Mouse (Mus musculus) limb, embryonic 15.5 days (tissue): Measurements from ENCODE around the gene Hist1h2ae. TPM values are rescaled to one million over a fixed set of nuclear protein-coding genes. Genes with fewer than 3 reads are reported as not detected.
A peak's percentile ranks its signal among the peaks of the same experiment; 100 is the strongest.
"Not testable (repeated sequence)": the region's sequence is repeated elsewhere in the genome, so short reads cannot be mapped to it uniquely, and the experiment has no call there.

Source experiments
- ATAC-seq: fragments of 200-750 bp; cut with Nextera tagmentation; 2 replicates; pipeline ENCODE4 v1.8.0; 2017; ENCODE audit warnings: low read depth, moderate TSS enrichment; ENCODE audit not compliant: insufficient number of reproducible peaks, low FRiP score, low TSS enrichment
- H3K27ac ChIP-seq: fragments of 300-500 bp; sonication (generic); 2 replicates; pipeline ENCODE4 v1.5.1; 2015; ENCODE audit warnings: moderate library complexity, mild to moderate bottlenecking, inconsistent platforms
- H3K27me3 ChIP-seq: fragments of 300-500 bp; sonication (generic); 2 replicates; pipeline ENCODE4 v1.6.1; 2015; ENCODE audit warnings: inconsistent platforms
- H3K36me3 ChIP-seq: fragments of 300-500 bp; sonication (generic); 2 replicates; pipeline ENCODE4 v1.6.1; 2015; ENCODE audit warnings: inconsistent platforms
- H3K4me1 ChIP-seq: fragments of 300-500 bp; sonication (generic); 2 replicates; pipeline ENCODE4 v1.6.1; 2015; ENCODE audit warnings: inconsistent platforms
- H3K4me2 ChIP-seq: fragments of 300-500 bp; sonication (generic); 2 replicates; pipeline ENCODE4 v1.6.1; 2015; ENCODE audit warnings: mild to moderate bottlenecking, inconsistent platforms
- H3K4me3 ChIP-seq: fragments of 300-500 bp; sonication (generic); 2 replicates; pipeline ENCODE4 v1.5.1; 2015; ENCODE audit warnings: mild to moderate bottlenecking, inconsistent platforms
- H3K9ac ChIP-seq: fragments of 300-500 bp; sonication (generic); 2 replicates; pipeline ENCODE4 v1.6.1; 2015; ENCODE audit warnings: inconsistent platforms
- H3K9me3 ChIP-seq: fragments of 300-500 bp; sonication (generic); 2 replicates; pipeline ENCODE4 v1.6.1; 2016; ENCODE audit warnings: inconsistent platforms
- WGBS: fragments of 180-500 bp; shearing (Covaris S2); methylation state at CpG from one replicate; pipeline ENCODE4 v1.1.7; 2015; 5-methylcytosine and 5-hydroxymethylcytosine counted together
- polyA plus RNA-seq: library from polyadenylated mRNA; unstranded; fragments of >200 nt; fragmentation: Nextera tagmentation; extraction: Ambion mirVana; gene quantifications from 2 replicates; pipeline ENCODE4 v1.2.1, GENCODE M21; 2015

The Hist1h2ae gene
- polyA plus RNA-seq, 1 experiment from 2014 or later: 88.5 TPM

GRCm38 (mm10) chr13:23542225-23542980 is 28.6 kb downstream of the Hist1h2ae start:
- not testable (repeated sequence) for H3K4me1 ChIP-seq, H3K9me3 ChIP-seq, ATAC-seq, H3K36me3 ChIP-seq, H3K27me3 ChIP-seq
- peak overlapping the region; percentile 31 for H3K9ac ChIP-seq
- peak overlapping the region; percentile 87 for H3K27ac ChIP-seq
- 12% methylated on average over 3 of the region's 3 CpGs for WGBS
- peak overlapping the region; percentile 44 for H3K4me3 ChIP-seq
- H3K4me2 ChIP-seq: peak overlapping the region; percentile 56

GRCm38 (mm10) chr13:23541497-23541896 is 29.5 kb downstream of the Hist1h2ae start:
- no peak overlapping the region for H3K9ac ChIP-seq
- no peak overlapping the region for H3K4me3 ChIP-seq
- no peaks in the 10 kb centered on the region for H3K9me3 ChIP-seq
- H3K4me1 ChIP-seq: peaks cover 10% of the 10 kb centered on the region
- 68% methylated on average over 3 of the region's 3 CpGs for WGBS
- H3K27me3 ChIP-seq: no peaks in the 10 kb centered on the region
- no peak overlapping the region for H3K27ac ChIP-seq
- H3K36me3 ChIP-seq: no peaks in the 10 kb centered on the region
- no peak for ATAC-seq
- H3K4me2 ChIP-seq: no peak overlapping the region

GRCm38 (mm10) chr13:23539821-23540220 is 31.2 kb downstream of the Hist1h2ae start:
- WGBS: 77% methylated on average over 1 of the region's 1 CpGs
- not testable (repeated sequence) for ATAC-seq, H3K9me3 ChIP-seq

GRCm38 (mm10) chr13:23538249-23538648 is 32.8 kb downstream of the Hist1h2ae start:
- Histone ChIP-seq H3K27ac (no peak overlapping the region), H3K9ac (no peak overlapping the region), H3K4me1 (peaks cover 22% of the 10 kb centered on the region), H3K9me3 (no peaks in the 10 kb centered on the region), H3K4me2 (no peak overlapping the region), H3K27me3 (no peaks in the 10 kb centered on the region), H3K4me3 (no peak overlapping the region), H3K36me3 (no peaks in the 10 kb centered on the region)
- ATAC-seq: no peak
- 54% methylated on average over 5 of the region's 5 CpGs for WGBS

More at GRCm38 (mm10) chr13:23539821-23540220, 31.2 kb downstream of the Hist1h2ae start:
- not testable (repeated sequence) for H3K4me2 ChIP-seq, H3K9ac ChIP-seq, H3K36me3 ChIP-seq, H3K4me3 ChIP-seq, H3K27me3 ChIP-seq, H3K27ac ChIP-seq
- peaks cover 16% of the 10 kb centered on the region for H3K4me1 ChIP-seq

GRCm38 (mm10) chr13:23537006-23537710 is 33.9 kb downstream of the Hist1h2ae start:
- 66% methylated on average over 3 of the region's 3 CpGs for WGBS
- Histone ChIP-seq H3K4me2 (0 out of 2 replicates have a peak overlapping the region, but pooled peaks have one; percentile 19), H3K27ac (no peak overlapping the region), H3K9ac (no peak overlapping the region), H3K4me1 (peaks cover 29% of the 10 kb centered on the region), H3K27me3 (no peaks in the 10 kb centered on the region), H3K9me3 (no peaks in the 10 kb centered on the region), H3K4me3 (peak overlapping the region; percentile 53; the same call in 1 of the 2 replicates), H3K36me3 (no peaks in the 10 kb centered on the region)
- ATAC-seq: no peak

- Histone ChIP-seq H3K9me3 (no peaks in the 10 kb centered on the region), H3K4me2 (peak overlapping the region; percentile 75), H3K27me3 (no peaks in the 10 kb centered on the region), H3K36me3 (no peaks in the 10 kb centered on the region), H3K27ac (peak overlapping the region; percentile 57), H3K4me3 (peak overlapping the region; percentile 53), H3K9ac (0 out of 2 replicates have a peak overlapping the region, but pooled peaks have one; percentile 26), H3K4me1 (peaks cover 31% of the 10 kb centered on the region)
- ATAC-seq: no peak
- WGBS: 15% methylated on average over 7 of the region's 7 CpGs
Observed at GRCm38 (mm10) chr13:23536076-23536822, 34.8 kb downstream of the Hist1h2ae start.

GRCm38 (mm10) chr13:23535137-23536075 is 35.6 kb downstream of the Hist1h2ae start, which contains the start of gene Hist1h3g:
TSS of gene Hist1h3g (plus strand) at chr13:23535422.
- under 1% methylated on average over 52 of the region's 62 CpGs for WGBS
- not testable (repeated sequence) for H3K9me3 ChIP-seq, H3K27me3 ChIP-seq, H3K36me3 ChIP-seq
- peak within 1 kb of the TSS; percentile 94 for H3K27ac ChIP-seq
- peak; percentile 89 for ATAC-seq
- H3K4me1 ChIP-seq: peaks cover 31% of the 10 kb centered on the region
- peak within 1 kb of the TSS; percentile 75 for H3K4me2 ChIP-seq
- H3K9ac ChIP-seq: peak within 1 kb of the TSS; percentile 39
- H3K4me3 ChIP-seq: peak within 1 kb of the TSS; percentile 53

- ATAC-seq: no peak
- Histone ChIP-seq H3K27me3 (no peaks in the 10 kb centered on the region), H3K9ac (peak overlapping the region; percentile 20; the same call in 1 of the 2 replicates)
Observed at GRCm38 (mm10) chr13:23534368-23535131, 36.5 kb downstream of the Hist1h2ae start.

GRCm38 (mm10) chr13:23533560-23534367 is 37.3 kb downstream of the Hist1h2ae start, which contains the start of gene Hist1h2af:
TSS of gene Hist1h2af (plus strand) at chr13:23533906.
- peak within 1 kb of the TSS; percentile 53 for H3K4me3 ChIP-seq
- peak within 1 kb of the TSS; percentile 42; the same call in 1 of the 2 replicates for H3K9ac ChIP-seq
- peak within 1 kb of the TSS; percentile 75 for H3K4me2 ChIP-seq
- H3K27ac ChIP-seq: peak within 1 kb of the TSS; percentile 94
- not testable (repeated sequence) for H3K27me3 ChIP-seq, H3K9me3 ChIP-seq, H3K36me3 ChIP-seq
- ATAC-seq: peak; percentile 47
- H3K4me1 ChIP-seq: peaks cover 31% of the 10 kb centered on the region
- under 1% methylated on average over 25 of the region's 53 CpGs for WGBS

More at GRCm38 (mm10) chr13:23534368-23535131, 36.5 kb downstream of the Hist1h2ae start:
- peak overlapping the region; percentile 75 for H3K4me2 ChIP-seq
- H3K36me3 ChIP-seq: no peaks in the 10 kb centered on the region
- peak overlapping the region; percentile 53 for H3K4me3 ChIP-seq
- no peaks in the 10 kb centered on the region for H3K9me3 ChIP-seq
- peaks cover 31% of the 10 kb centered on the region for H3K4me1 ChIP-seq
- 1% methylated on average over 15 of the region's 15 CpGs for WGBS
- peak overlapping the region; percentile 94 for H3K27ac ChIP-seq
